Mouse (Mus musculus): Measurements from ENCODE around the gene Ubtf. TPM values are rescaled to one million over a fixed set of nuclear protein-coding genes. Genes with fewer than 3 reads are reported as not detected.

The Ubtf gene
- polyA plus RNA-seq, 1 experiment from 2014 or later, result 99.1 TPM

GRCm38 (mm10) chr11:102337921-102338320 is 18.4 kb upstream of the Ubtf start:
- Histone ChIP-seq H3K27me3 (replicated peaks; ENCODE audit: control insufficient read depth, insufficient read depth, low read length) (no peaks in the 10 kb centered on the region), H3K9me3 (ENCODE audit: control insufficient read depth, low read length) (no peaks in the 10 kb centered on the region), H3K4me3 (replicated peaks; ENCODE audit: low read length) (no peak overlapping the region), H3K4me2 (ENCODE audit: low read length) (no peak overlapping the region), H3K27ac (ENCODE audit: low read length) (no peak overlapping the region), H3K4me1 (replicated peaks; ENCODE audit: control insufficient read depth, insufficient read depth, low read length) (peaks cover 8% of the 10 kb centered on the region; the same call in 1 of the 2 replicates), H3K36me3 (ENCODE audit: control insufficient read depth, insufficient read depth) (no peaks in the 10 kb centered on the region), H3K9ac (replicated peaks; ENCODE audit: low read depth, low read length) (no peak overlapping the region)
- ATAC-seq, result no peak
- WGBS, result 81% methylated on average over 1 of the region's 1 CpGs

- H3K27me3 ChIP-seq (replicated peaks; ENCODE audit: control insufficient read depth, insufficient read depth, low read length), result no peaks in the 10 kb centered on the region
- H3K9me3 ChIP-seq (ENCODE audit: control insufficient read depth, low read length), result no peaks in the 10 kb centered on the region
- H3K4me1 ChIP-seq (replicated peaks; ENCODE audit: control insufficient read depth, insufficient read depth, low read length), result peaks cover 8% of the 10 kb centered on the region; the same call in 1 of the 2 replicates
- no peak for ATAC-seq
- no peaks in the 10 kb centered on the region for H3K36me3 ChIP-seq (ENCODE audit: control insufficient read depth, insufficient read depth)
- no peak overlapping the region for H3K9ac ChIP-seq (replicated peaks; ENCODE audit: low read depth, low read length)
- H3K4me3 ChIP-seq (replicated peaks; ENCODE audit: low read length), result no peak overlapping the region
- no peak overlapping the region for H3K27ac ChIP-seq (ENCODE audit: low read length)
- H3K4me2 ChIP-seq (ENCODE audit: low read length), result no peak overlapping the region
- 78% methylated on average over 1 of the region's 1 CpGs for WGBS
Observed at GRCm38 (mm10) chr11:102336191-102336590, 16.6 kb upstream of the Ubtf start.

- WGBS, result 25% methylated on average over 9 of the region's 9 CpGs
Observed at GRCm38 (mm10) chr11:102334973-102335700, 15.6 kb upstream of the Ubtf start.

GRCm38 (mm10) chr11:102334010-102334409 is 14.5 kb upstream of the Ubtf start:
- Histone ChIP-seq H3K36me3 (ENCODE audit: control insufficient read depth, insufficient read depth) (no peaks in the 10 kb centered on the region), H3K4me3 (replicated peaks; ENCODE audit: low read length) (no peak overlapping the region), H3K4me1 (replicated peaks; ENCODE audit: control insufficient read depth, insufficient read depth, low read length) (peaks cover 5% of the 10 kb centered on the region; the same call in 1 of the 2 replicates), H3K27ac (ENCODE audit: low read length) (no peak overlapping the region), H3K9me3 (ENCODE audit: control insufficient read depth, low read length) (no peaks in the 10 kb centered on the region), H3K27me3 (replicated peaks; ENCODE audit: control insufficient read depth, insufficient read depth, low read length) (no peaks in the 10 kb centered on the region), H3K9ac (replicated peaks; ENCODE audit: low read depth, low read length) (no peak overlapping the region), H3K4me2 (ENCODE audit: low read length) (no peak overlapping the region)
- whole genome bisulfite sequencing, result 51% methylated on average over 4 of the region's 4 CpGs
- ATAC-seq, result no peak

More at GRCm38 (mm10) chr11:102334973-102335700, 15.6 kb upstream of the Ubtf start:
- H3K4me1 ChIP-seq (replicated peaks; ENCODE audit: control insufficient read depth, insufficient read depth, low read length), result peaks cover 8% of the 10 kb centered on the region; the same call in 1 of the 2 replicates
- no peaks in the 10 kb centered on the region for H3K27me3 ChIP-seq (replicated peaks; ENCODE audit: control insufficient read depth, insufficient read depth, low read length)
- H3K4me2 ChIP-seq (ENCODE audit: low read length), result no peak overlapping the region
- no peak overlapping the region for H3K4me3 ChIP-seq (replicated peaks; ENCODE audit: low read length)
- H3K36me3 ChIP-seq (ENCODE audit: control insufficient read depth, insufficient read depth), result no peaks in the 10 kb centered on the region
- H3K27ac ChIP-seq (ENCODE audit: low read length), result no peak overlapping the region
- ATAC-seq, result no peak
- H3K9me3 ChIP-seq (ENCODE audit: control insufficient read depth, low read length), result no peaks in the 10 kb centered on the region
- no peak overlapping the region for H3K9ac ChIP-seq (replicated peaks; ENCODE audit: low read depth, low read length)

GRCm38 (mm10) chr11:102333061-102333460 is 13.5 kb upstream of the Ubtf start:
- no peaks in the 10 kb centered on the region for H3K36me3 ChIP-seq (ENCODE audit: control insufficient read depth, insufficient read depth)

GRCm38 (mm10) chr11:102331806-102332205 is 12.3 kb upstream of the Ubtf start:
- 55% methylated on average over 4 of the region's 4 CpGs for WGBS
- Histone ChIP-seq H3K4me3 (replicated peaks; ENCODE audit: low read length) (no peak overlapping the region), H3K36me3 (ENCODE audit: control insufficient read depth, insufficient read depth) (no peaks in the 10 kb centered on the region), H3K4me2 (ENCODE audit: low read length) (no peak overlapping the region), H3K9me3 (ENCODE audit: control insufficient read depth, low read length) (no peaks in the 10 kb centered on the region), H3K9ac (replicated peaks; ENCODE audit: low read depth, low read length) (no peak overlapping the region), H3K27ac (ENCODE audit: low read length) (no peak overlapping the region), H3K4me1 (replicated peaks; ENCODE audit: control insufficient read depth, insufficient read depth, low read length) (no peaks in the 10 kb centered on the region), H3K27me3 (replicated peaks; ENCODE audit: control insufficient read depth, insufficient read depth, low read length) (no peaks in the 10 kb centered on the region)
- ATAC-seq, result no peak

More at GRCm38 (mm10) chr11:102333061-102333460, 13.5 kb upstream of the Ubtf start:
- H3K4me2 ChIP-seq (ENCODE audit: low read length), result no peak overlapping the region
- H3K9ac ChIP-seq (replicated peaks; ENCODE audit: low read depth, low read length), result no peak overlapping the region
- no peak overlapping the region for H3K27ac ChIP-seq (ENCODE audit: low read length)
- H3K4me1 ChIP-seq (replicated peaks; ENCODE audit: control insufficient read depth, insufficient read depth, low read length), result no peaks in the 10 kb centered on the region
- no peak overlapping the region for H3K4me3 ChIP-seq (replicated peaks; ENCODE audit: low read length)
- H3K27me3 ChIP-seq (replicated peaks; ENCODE audit: control insufficient read depth, insufficient read depth, low read length), result no peaks in the 10 kb centered on the region
- H3K9me3 ChIP-seq (ENCODE audit: control insufficient read depth, low read length), result no peaks in the 10 kb centered on the region
- ATAC-seq, result no peak

- WGBS, result 74% methylated on average over 3 of the region's 3 CpGs
- no peaks in the 10 kb centered on the region for H3K9me3 ChIP-seq (ENCODE audit: control insufficient read depth, low read length)
- H3K9ac ChIP-seq (replicated peaks; ENCODE audit: low read depth, low read length), result no peak overlapping the region
- H3K4me1 ChIP-seq (replicated peaks; ENCODE audit: control insufficient read depth, insufficient read depth, low read length), result no peaks in the 10 kb centered on the region
- no peak overlapping the region for H3K4me3 ChIP-seq (replicated peaks; ENCODE audit: low read length)
- H3K27ac ChIP-seq (ENCODE audit: low read length), result no peak overlapping the region
- H3K4me2 ChIP-seq (ENCODE audit: low read length), result no peak overlapping the region
- no peaks in the 10 kb centered on the region for H3K27me3 ChIP-seq (replicated peaks; ENCODE audit: control insufficient read depth, insufficient read depth, low read length)
- ATAC-seq, result no peak
- no peaks in the 10 kb centered on the region for H3K36me3 ChIP-seq (ENCODE audit: control insufficient read depth, insufficient read depth)
Observed at GRCm38 (mm10) chr11:102330039-102330438, 10.5 kb upstream of the Ubtf start.

- H3K4me3 ChIP-seq (replicated peaks; ENCODE audit: low read length), result no peak overlapping the region
- H3K4me1 ChIP-seq (replicated peaks; ENCODE audit: control insufficient read depth, insufficient read depth, low read length), result no peaks in the 10 kb centered on the region
- no peak overlapping the region for H3K27ac ChIP-seq (ENCODE audit: low read length)
- no peak for ATAC-seq
- H3K9ac ChIP-seq (replicated peaks; ENCODE audit: low read depth, low read length), result no peak overlapping the region
- no peaks in the 10 kb centered on the region for H3K36me3 ChIP-seq (ENCODE audit: control insufficient read depth, insufficient read depth)
- no peaks in the 10 kb centered on the region for H3K9me3 ChIP-seq (ENCODE audit: control insufficient read depth, low read length)
- H3K27me3 ChIP-seq (replicated peaks; ENCODE audit: control insufficient read depth, insufficient read depth, low read length), result no peaks in the 10 kb centered on the region
- H3K4me2 ChIP-seq (ENCODE audit: low read length), result no peak overlapping the region
Observed at GRCm38 (mm10) chr11:102329518-102329917, 10.0 kb upstream of the Ubtf start.

- no peak overlapping the region for H3K4me3 ChIP-seq (replicated peaks; ENCODE audit: low read length)
- no peaks in the 10 kb centered on the region for H3K36me3 ChIP-seq (ENCODE audit: control insufficient read depth, insufficient read depth)
- no peaks in the 10 kb centered on the region for H3K27me3 ChIP-seq (replicated peaks; ENCODE audit: control insufficient read depth, insufficient read depth, low read length)
- ATAC-seq, result no peak
- H3K9ac ChIP-seq (replicated peaks; ENCODE audit: low read depth, low read length), result no peak overlapping the region
- WGBS, result 89% methylated on average over 7 of the region's 7 CpGs
- H3K4me1 ChIP-seq (replicated peaks; ENCODE audit: control insufficient read depth, insufficient read depth, low read length), result peaks cover 5% of the 10 kb centered on the region; the same call in 1 of the 2 replicates
- H3K9me3 ChIP-seq (ENCODE audit: control insufficient read depth, low read length), result no peaks in the 10 kb centered on the region
- no peak overlapping the region for H3K4me2 ChIP-seq (ENCODE audit: low read length)
- H3K27ac ChIP-seq (ENCODE audit: low read length), result no peak overlapping the region
Observed at GRCm38 (mm10) chr11:102327839-102328238, 8.3 kb upstream of the Ubtf start.
